Mouse (Mus musculus) limb, embryonic 11.5 days (tissue): ENCODE measurements around the gene Rere. TPM values are rescaled to one million over a fixed set of nuclear protein-coding genes. Genes with fewer than 3 reads are reported as not detected.

Experiments used
- ATAC-seq: fragments of 200-750 bp; cut with Nextera tagmentation; 2 replicates; pipeline ENCODE4 v1.8.0; 2017; ENCODE audit warnings: low read depth; ENCODE audit not compliant: insufficient number of reproducible peaks, low FRiP score, low TSS enrichment
- DNase-seq: peaks from one replicate; pipeline ENCODE4 v3.0.0-alpha.2; 2015; ENCODE audit warnings: low spot score
- H3K27ac ChIP-seq: fragments of 300-500 bp; sonication (generic); replicated peaks from 2 replicates; pipeline ENCODE4 v1.5.1; 2014; ENCODE audit warnings: low read depth, mild to moderate bottlenecking, low read length
- H3K27me3 ChIP-seq: fragments of 300-500 bp; sonication (generic); 2 replicates; pipeline ENCODE4 v1.6.1; 2014; ENCODE audit warnings: mild to moderate bottlenecking, low read length, mixed read lengths; ENCODE audit not compliant: control insufficient read depth, insufficient read depth
- H3K36me3 ChIP-seq: fragments of 300-500 bp; sonication (generic); 2 replicates; pipeline ENCODE4 v1.6.1; 2014; ENCODE audit warnings: mild to moderate bottlenecking, low read length, moderate library complexity, mixed read lengths; ENCODE audit not compliant: control insufficient read depth, insufficient read depth
- H3K4me1 ChIP-seq: fragments of 300-500 bp; sonication (generic); 2 replicates; pipeline ENCODE4 v1.6.1; 2014; ENCODE audit warnings: low read length, mixed read lengths; ENCODE audit not compliant: control insufficient read depth, insufficient read depth
- H3K4me2 ChIP-seq: fragments of 300-500 bp; sonication (generic); 2 replicates; pipeline ENCODE4 v1.6.1; 2014; ENCODE audit warnings: low read depth, mild to moderate bottlenecking, moderate library complexity; ENCODE audit not compliant: severe bottlenecking
- H3K4me3 ChIP-seq: fragments of 300-500 bp; sonication (generic); 2 replicates; pipeline ENCODE4 v1.5.1; 2014; ENCODE audit warnings: low read depth, low read length
- H3K9ac ChIP-seq: fragments of 300-500 bp; sonication (generic); 2 replicates; pipeline ENCODE4 v1.6.1; 2014; ENCODE audit warnings: mild to moderate bottlenecking, low read length
- H3K9me3 ChIP-seq: fragments of 300-500 bp; sonication (generic); 2 replicates; pipeline ENCODE4 v1.6.1; 2016; ENCODE audit warnings: low read length; ENCODE audit not compliant: control insufficient read depth
- WGBS: fragments of 180-500 bp; shearing (Covaris S2); extraction: QIAGEN DNeasy Blood & Tissue Kit; methylation state at CpG from one replicate; pipeline ENCODE4 v1.1.7; 2014; 5-methylcytosine and 5-hydroxymethylcytosine counted together
- polyA plus RNA-seq: library from polyadenylated mRNA; unstranded; fragments of >200 nt; fragmentation: Nextera tagmentation; extraction: Ambion mirVana; gene quantifications from 2 replicates; pipeline ENCODE4 v1.2.1, GENCODE M21; 2014

The Rere gene
- polyA plus RNA-seq, 1 experiment from 2014 or later, result 37.9 TPM

DNA sequence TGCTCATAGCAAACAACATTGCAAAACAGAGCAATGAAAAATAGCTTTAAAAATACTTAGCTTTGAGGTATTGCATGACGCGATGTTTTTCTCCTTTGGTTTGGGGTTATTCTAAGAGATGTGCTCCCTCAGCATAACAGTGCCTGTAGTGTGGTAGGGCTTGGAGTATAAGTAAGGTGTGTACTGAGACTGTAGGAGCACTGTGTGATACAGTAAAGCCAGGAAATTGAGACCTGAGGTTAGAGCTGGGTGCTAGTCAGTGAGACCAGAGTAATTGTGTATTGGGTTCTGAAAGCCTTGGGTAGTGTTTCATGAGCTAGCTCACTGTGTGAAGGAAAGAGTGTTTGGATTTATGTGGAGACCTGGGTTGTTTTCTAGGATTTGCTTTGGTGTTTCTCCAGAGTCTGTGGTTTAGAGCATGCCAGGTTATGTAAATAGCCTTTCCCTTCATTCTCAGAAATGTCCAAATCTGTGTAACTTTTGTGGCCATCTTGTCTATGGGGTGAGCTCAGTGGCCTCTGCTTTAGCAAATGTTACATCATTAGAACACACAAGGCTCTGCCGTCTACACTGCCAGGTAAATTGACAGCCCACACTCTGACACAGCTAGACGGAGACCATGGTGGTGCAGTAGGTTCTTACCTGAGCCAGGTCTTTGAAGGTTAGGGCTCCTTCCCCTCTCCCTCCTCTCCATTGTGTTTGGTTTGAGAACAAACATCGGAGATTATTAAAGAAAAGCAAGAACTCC is 152.6 kb downstream of the Rere start:
- H3K27me3 ChIP-seq, result no peaks in the 10 kb centered on the region
- no peak overlapping the region for H3K9ac ChIP-seq
- H3K9me3 ChIP-seq, result no peaks in the 10 kb centered on the region
- H3K4me3 ChIP-seq, result no peak overlapping the region
- ATAC-seq (no peak), DNase-seq (no peak)
- 93% methylated on average over 5 of the region's 5 CpGs for WGBS
- H3K4me1 ChIP-seq, result no peaks in the 10 kb centered on the region
- no peak overlapping the region for H3K27ac ChIP-seq
- no peaks in the 10 kb centered on the region for H3K36me3 ChIP-seq
- H3K4me2 ChIP-seq, result no peak overlapping the region

DNA sequence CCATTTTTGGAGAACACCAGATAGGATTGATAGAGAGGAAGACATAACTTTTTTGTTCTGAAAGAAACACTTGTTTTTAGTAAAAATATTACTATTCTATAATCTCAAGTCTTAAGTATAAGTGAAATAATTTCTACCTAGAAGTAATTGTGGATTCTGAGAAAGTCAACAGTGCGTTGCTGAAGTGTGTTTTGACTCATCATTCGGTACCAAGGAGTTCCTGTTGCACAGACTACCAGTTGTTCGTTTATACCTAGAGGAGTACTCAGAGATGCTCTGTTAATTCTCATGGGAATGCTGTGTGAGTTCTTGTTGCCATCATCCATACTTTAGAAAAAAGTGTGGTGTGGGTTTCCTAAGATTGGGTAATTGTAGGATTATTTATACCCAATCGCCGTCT is 154.1 kb downstream of the Rere start:
- no peak for ATAC-seq
- H3K36me3 ChIP-seq, result no peaks in the 10 kb centered on the region

GRCm38 (mm10) chr4:150438621-150439020 is 157.2 kb downstream of the Rere start:
- DNase-seq (no peak), ATAC-seq (no peak)
- WGBS, result 92% methylated on average over 6 of the region's 6 CpGs
- Histone ChIP-seq H3K27me3 (no peaks in the 10 kb centered on the region), H3K27ac (no peak overlapping the region), H3K9me3 (no peaks in the 10 kb centered on the region), H3K4me3 (no peak overlapping the region), H3K4me1 (no peaks in the 10 kb centered on the region), H3K36me3 (no peaks in the 10 kb centered on the region), H3K9ac (no peak overlapping the region), H3K4me2 (no peak overlapping the region)

More for the DNA sequence above, 154.1 kb downstream of the Rere start:
- no peak overlapping the region for H3K4me3 ChIP-seq
- H3K9ac ChIP-seq, result no peak overlapping the region
- no peaks in the 10 kb centered on the region for H3K27me3 ChIP-seq
- H3K9me3 ChIP-seq, result no peaks in the 10 kb centered on the region
- no peaks in the 10 kb centered on the region for H3K4me1 ChIP-seq
- WGBS, result 94% methylated on average over 5 of the region's 5 CpGs
- no peak overlapping the region for H3K4me2 ChIP-seq
- DNase-seq, result no peak
- H3K27ac ChIP-seq, result no peak overlapping the region

DNA sequence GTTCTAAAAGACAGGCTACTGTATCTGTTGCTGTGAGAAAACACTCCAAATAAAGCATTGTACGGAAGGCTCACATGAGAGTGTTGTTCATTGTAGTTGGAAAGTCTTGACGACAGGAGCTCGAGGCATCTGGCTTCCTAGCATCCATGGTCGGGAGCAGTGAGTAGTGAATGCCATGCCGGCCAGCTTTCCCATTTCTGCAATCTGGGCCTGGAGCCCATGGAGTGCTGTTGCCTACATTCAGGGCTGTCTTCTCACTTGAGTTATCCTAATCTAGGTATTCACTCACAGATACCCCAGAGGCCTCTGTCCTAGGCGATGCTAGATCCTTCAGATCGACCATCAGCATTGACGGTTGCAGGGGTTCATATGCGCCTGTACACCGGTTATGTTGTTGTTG is 160.5 kb downstream of the Rere start:
- H3K27me3 ChIP-seq, result no peaks in the 10 kb centered on the region
- ATAC-seq, result no peak
- no peaks in the 10 kb centered on the region for H3K9me3 ChIP-seq
- H3K4me2 ChIP-seq, result no peak overlapping the region
- 93% methylated on average over 10 of the region's 10 CpGs for WGBS
- H3K36me3 ChIP-seq, result no peaks in the 10 kb centered on the region
- no peak overlapping the region for H3K4me3 ChIP-seq
- H3K9ac ChIP-seq, result no peak overlapping the region
- H3K27ac ChIP-seq, result no peak overlapping the region
- no peaks in the 10 kb centered on the region for H3K4me1 ChIP-seq
- DNase-seq, result no peak

GRCm38 (mm10) chr4:150444068-150444467 is 162.6 kb downstream of the Rere start:
- no peak overlapping the region for H3K4me2 ChIP-seq
- no peak overlapping the region for H3K9ac ChIP-seq
- 93% methylated on average over 3 of the region's 3 CpGs for WGBS
- no peak overlapping the region for H3K27ac ChIP-seq
- no peaks in the 10 kb centered on the region for H3K27me3 ChIP-seq
- no peak overlapping the region for H3K4me3 ChIP-seq
- 0 out of 2 replicates have a peak, but pooled peaks cover 2% of the 10 kb centered on the region for H3K4me1 ChIP-seq
- ATAC-seq, result no peak
- DNase-seq, result no peak
- H3K36me3 ChIP-seq, result no peaks in the 10 kb centered on the region
- no peaks in the 10 kb centered on the region for H3K9me3 ChIP-seq

GRCm38 (mm10) chr4:150446617-150447016 is 165.2 kb downstream of the Rere start:
- ATAC-seq, result no peak
- no peaks in the 10 kb centered on the region for H3K36me3 ChIP-seq
- H3K9ac ChIP-seq, result no peak overlapping the region
- H3K4me1 ChIP-seq, result 0 out of 2 replicates have a peak, but pooled peaks cover 2% of the 10 kb centered on the region
- H3K27ac ChIP-seq, result no peak overlapping the region
- H3K9me3 ChIP-seq, result no peaks in the 10 kb centered on the region
- H3K4me2 ChIP-seq, result no peak overlapping the region
- H3K27me3 ChIP-seq, result no peaks in the 10 kb centered on the region
- WGBS, result 93% methylated on average over 4 of the region's 4 CpGs
- no peak overlapping the region for H3K4me3 ChIP-seq
- no peak for DNase-seq

DNA sequence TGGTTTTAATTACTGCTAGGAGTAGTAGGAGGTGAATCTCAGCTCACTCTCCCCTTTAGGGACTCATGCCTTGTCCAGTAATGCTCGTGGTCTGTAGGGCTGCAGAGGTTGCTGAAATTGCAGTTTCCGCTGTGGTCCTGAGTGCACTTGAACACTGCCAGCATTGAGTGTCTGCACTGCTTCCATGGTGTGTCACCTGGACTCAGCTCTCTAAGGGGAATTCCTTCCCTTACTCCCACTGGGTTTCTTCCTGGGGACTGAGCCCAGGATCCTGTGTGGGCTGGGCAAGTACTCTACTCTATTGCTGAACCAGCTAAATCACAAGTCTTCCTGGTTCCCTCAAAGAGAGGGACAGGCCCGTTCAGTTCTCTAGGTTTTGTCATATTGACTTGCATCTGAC is 166.1 kb downstream of the Rere start:
- Histone ChIP-seq H3K4me1 (peaks cover 5% of the 10 kb centered on the region; the same call in 1 of the 2 replicates), H3K9ac (no peak overlapping the region), H3K36me3 (no peaks in the 10 kb centered on the region), H3K9me3 (no peaks in the 10 kb centered on the region), H3K4me2 (no peak overlapping the region), H3K27ac (no peak overlapping the region), H3K27me3 (no peaks in the 10 kb centered on the region), H3K4me3 (no peak overlapping the region)
- 90% methylated on average over 3 of the region's 3 CpGs for WGBS
- DNase-seq (no peak), ATAC-seq (no peak)

GRCm38 (mm10) chr4:150448433-150448832 is 167.0 kb downstream of the Rere start:
- no peaks in the 10 kb centered on the region for H3K36me3 ChIP-seq
- H3K27me3 ChIP-seq, result no peaks in the 10 kb centered on the region
- H3K9me3 ChIP-seq, result no peaks in the 10 kb centered on the region
- no peak overlapping the region for H3K4me2 ChIP-seq
- ATAC-seq (no peak), DNase-seq (no peak)
- H3K9ac ChIP-seq, result no peak overlapping the region
- peaks cover 5% of the 10 kb centered on the region; the same call in 1 of the 2 replicates for H3K4me1 ChIP-seq
- WGBS, result 83% methylated on average over 1 of the region's 1 CpGs
- no peak overlapping the region for H3K4me3 ChIP-seq
- no peak overlapping the region for H3K27ac ChIP-seq
